Mouse (Mus musculus): ENCODE data around the gene Zfp148. TPM values are rescaled to one million over a fixed set of nuclear protein-coding genes. Genes with fewer than 3 reads are reported as not detected.

Zfp148 gene
- polyA plus RNA-seq, 1 experiment, result 6.5 TPM

- H3ac ChIP-seq (ENCODE audit: control insufficient read depth, insufficient read length, low read depth), result no peak overlapping the region
- no peaks in the 10 kb centered on the region for H3K79me2 ChIP-seq (ENCODE audit: control insufficient read depth, insufficient read depth)
- no peaks in the 10 kb centered on the region for H3K79me3 ChIP-seq (ENCODE audit: low read depth)
- TF ChIP-seq FOSL1 (IDR thresholded peaks at IDR 0.05; ENCODE audit: insufficient read depth, low read length, poor library complexity, severe bottlenecking), result no peak
- TF ChIP-seq CTCF (IDR thresholded peaks at IDR 0.05; ENCODE audit: control insufficient read depth, insufficient read depth, insufficient read length), result no peak
- no peak for TF ChIP-seq CEBPB (IDR thresholded peaks at IDR 0.05; ENCODE audit: low read depth)
- no peaks in the 10 kb centered on the region for H3K36me3 ChIP-seq (ENCODE audit: control insufficient read depth, insufficient read depth)
- no peak overlapping the region for H3K4me3 ChIP-seq (ENCODE audit: insufficient read depth, poor library complexity, severe bottlenecking)
- H3K27me3 ChIP-seq (ENCODE audit: control insufficient read depth, insufficient read depth, insufficient read length), result no peaks in the 10 kb centered on the region
Observed at GRCm38 (mm10) chr16:33545530-33545929, 164.9 kb downstream of the Zfp148 start.

DNA sequence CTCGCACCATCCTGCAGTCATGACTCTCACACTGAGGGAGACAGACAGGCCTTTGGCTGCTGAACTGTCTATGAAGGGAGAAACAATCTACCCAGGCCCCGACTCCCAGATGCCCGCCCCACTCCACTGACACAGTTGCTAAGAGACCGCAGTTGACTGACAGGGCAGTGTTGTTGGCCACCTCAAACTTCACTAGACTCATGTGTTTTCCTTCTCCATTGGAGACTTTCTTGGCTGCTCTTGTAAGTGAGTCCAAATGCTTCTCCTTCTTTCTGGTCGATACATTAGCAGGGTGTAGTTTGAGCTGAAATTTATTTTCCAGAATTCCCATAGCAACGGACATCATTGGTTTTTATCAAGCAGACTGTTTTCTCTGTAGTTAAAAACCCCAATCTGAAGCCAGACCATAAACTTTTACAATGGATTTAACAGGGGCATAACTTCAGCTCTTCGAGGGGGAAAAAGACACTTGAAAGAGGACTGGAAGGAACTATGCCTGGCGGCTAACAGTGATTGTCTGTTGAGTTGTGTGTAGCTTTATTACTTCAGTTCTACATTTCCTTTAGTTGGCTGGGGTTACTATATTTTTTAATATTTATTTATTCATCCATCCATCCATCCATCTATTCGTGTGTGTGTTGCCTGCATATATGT is 173.2 kb downstream of the Zfp148 start:
- H3K79me2 ChIP-seq (ENCODE audit: control insufficient read depth, insufficient read depth), result no peaks in the 10 kb centered on the region

More for the DNA sequence above, 173.2 kb downstream of the Zfp148 start:
- Histone ChIP-seq H3ac (ENCODE audit: control insufficient read depth, insufficient read length, low read depth) (no peak overlapping the region), H3K79me3 (ENCODE audit: low read depth) (no peaks in the 10 kb centered on the region), H3K36me3 (ENCODE audit: control insufficient read depth, insufficient read depth) (no peaks in the 10 kb centered on the region), H3K27me3 (ENCODE audit: control insufficient read depth, insufficient read depth, insufficient read length) (no peaks in the 10 kb centered on the region), H3K4me3 (ENCODE audit: insufficient read depth, poor library complexity, severe bottlenecking) (no peak overlapping the region)
- TF ChIP-seq CEBPB (IDR thresholded peaks at IDR 0.05; ENCODE audit: low read depth), result no peak
- TF ChIP-seq MYOD1 (IDR thresholded peaks at IDR 0.05; ENCODE audit: control insufficient read depth, insufficient read length, low read depth), result no peak
- no peak for TF ChIP-seq MAX (IDR thresholded peaks at IDR 0.05)
- TF ChIP-seq USF1 (IDR thresholded peaks at IDR 0.05; ENCODE audit: low read depth), result no peak
- TF ChIP-seq MYOG (IDR thresholded peaks at IDR 0.05; ENCODE audit: control insufficient read depth, extremely low read depth, insufficient read length), result no peak
- no peak for TF ChIP-seq FOSL1 (IDR thresholded peaks at IDR 0.05; ENCODE audit: insufficient read depth, low read length, poor library complexity, severe bottlenecking)
- no peak for TF ChIP-seq CTCF (IDR thresholded peaks at IDR 0.05; ENCODE audit: control insufficient read depth, insufficient read depth, insufficient read length)

Other genes with a start within 250 kb of the Zfp148 start
- 8.3 TPM for gene Osbpl11, start 195.8 kb upstream of the Zfp148 start, polyA plus RNA-seq (2012; fragmentation: generic; extraction: Trizol)
- gene Snx4, start 129.4 kb upstream of the Zfp148 start, polyA plus RNA-seq (2012; fragmentation: generic; extraction: Trizol), result 22.1 TPM
- 0.06 TPM for gene Slc12a8, start 136.5 kb downstream of the Zfp148 start, polyA plus RNA-seq (2012; fragmentation: generic; extraction: Trizol)